Mouse (Mus musculus) adrenal gland, postnatal 4 days (tissue): ENCODE results near the gene Rtkn2. TPM values are rescaled to one million over a fixed set of nuclear protein-coding genes. Genes with fewer than 3 reads are reported as not detected.

ENCODE experiments used
- DNase-seq, 2 experiments: peaks; one replicate each; pipeline ENCODE4 v3.0.0; 2021 to 2022; ENCODE audit warnings: low spot score in 2 of 2, mixed read lengths in 2 of 2
- total RNA-seq, 2 experiments: library from RNA; stranded (reverse); gene quantifications; 2 replicates each; pipeline ENCODE4 v1.2.3; 2021

The Rtkn2 gene
- total RNA-seq, 2 experiments from 2014 or later: 2.0 to 2.6 TPM

GRCm38 (mm10) chr10:68038997-68039624 lies 59.7 kb downstream of the Rtkn2 start:
- no peak for DNase-seq

- no peak for DNase-seq
Observed at GRCm38 (mm10) chr10:68039641-68040205, 60.4 kb downstream of the Rtkn2 start.

GRCm38 (mm10) chr10:68040394-68040793 lies 61.0 kb downstream of the Rtkn2 start:
- DNase-seq: no peak

GRCm38 (mm10) chr10:68043973-68044372 lies 64.6 kb downstream of the Rtkn2 start:
- no peak for DNase-seq

GRCm38 (mm10) chr10:68044864-68045263 lies 65.5 kb downstream of the Rtkn2 start:
- DNase-seq: no peak

- no peak for DNase-seq
Observed at GRCm38 (mm10) chr10:68048641-68049305, 69.4 kb downstream of the Rtkn2 start.

GRCm38 (mm10) chr10:68050882-68051281 lies 71.5 kb downstream of the Rtkn2 start:
- no peak for DNase-seq

GRCm38 (mm10) chr10:68051316-68051933 lies 72.1 kb downstream of the Rtkn2 start:
- DNase-seq: no peak

- DNase-seq: no peak
Observed at GRCm38 (mm10) chr10:68052307-68052706, 72.9 kb downstream of the Rtkn2 start.

- no peak for DNase-seq
Observed at GRCm38 (mm10) chr10:68054131-68054530, 74.8 kb downstream of the Rtkn2 start.

GRCm38 (mm10) chr10:68054706-68055105 lies 75.3 kb downstream of the Rtkn2 start:
- DNase-seq: no peak

- no peak for DNase-seq
Observed at GRCm38 (mm10) chr10:68057841-68058240, 78.5 kb downstream of the Rtkn2 start.

- DNase-seq: no peak
Observed at GRCm38 (mm10) chr10:68058378-68058777, 79.0 kb downstream of the Rtkn2 start.

- no peak for DNase-seq
Observed at GRCm38 (mm10) chr10:68060590-68061248, 81.3 kb downstream of the Rtkn2 start.

GRCm38 (mm10) chr10:68061249-68061615 lies 81.9 kb downstream of the Rtkn2 start:
- no peak for DNase-seq

GRCm38 (mm10) chr10:68063806-68064545 lies 84.6 kb downstream of the Rtkn2 start:
- DNase-seq: no peak

- DNase-seq: no peak
Observed at GRCm38 (mm10) chr10:68064571-68064970, 85.2 kb downstream of the Rtkn2 start.

- DNase-seq: no peak
Observed at GRCm38 (mm10) chr10:68066173-68066572, 86.8 kb downstream of the Rtkn2 start.

- no peak for DNase-seq
Observed at GRCm38 (mm10) chr10:68067961-68068360, 88.6 kb downstream of the Rtkn2 start.

- no peak for DNase-seq
Observed at GRCm38 (mm10) chr10:68068426-68068825, 89.1 kb downstream of the Rtkn2 start.

GRCm38 (mm10) chr10:68071041-68071440 lies 91.7 kb downstream of the Rtkn2 start:
- DNase-seq: no peak
